Mouse (Mus musculus): ENCODE measurements at regions not wholly inside any gene's neighbourhood (a gene's known extent, or its start where the extent isn't known, plus 50 kb on each side); places are given as distances from the start of the nearest gene placed in this dataset.

DNA sequence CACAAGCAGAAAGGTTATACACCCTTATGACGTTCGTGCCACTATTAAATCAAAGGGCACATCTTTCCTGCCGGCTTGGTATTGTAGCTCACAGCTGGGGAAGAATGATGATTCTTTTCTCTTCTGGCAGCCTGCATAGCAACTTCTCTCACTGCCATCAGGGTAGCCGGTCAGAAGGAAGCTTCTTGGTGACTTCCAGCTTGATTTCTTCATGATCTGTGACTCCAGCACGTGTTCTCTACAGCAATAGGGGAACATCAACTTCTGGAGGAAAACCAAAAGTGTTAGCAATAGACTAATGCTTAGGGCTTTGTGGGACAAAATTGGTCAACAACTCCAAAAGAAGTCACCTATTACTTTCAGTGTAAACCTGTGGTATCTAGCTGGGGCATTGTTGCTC is 202.9 kb upstream of the Rgs18 start:
- Histone ChIP-seq H3K36me3 (ENCODE audit: control insufficient read depth, insufficient read depth, low read length) (no peaks in the 10 kb centered on the region), H3K27ac (ENCODE audit: low read length) (no peak overlapping the region), H3K9ac (ENCODE audit: low read depth, low read length) (no peak overlapping the region), H3K9me3 (replicated peaks; ENCODE audit: control insufficient read depth, low read length, poor library complexity, severe bottlenecking) (no peaks in the 10 kb centered on the region), H3K27me3 (ENCODE audit: control insufficient read depth, insufficient read depth, low read depth, low read length) (no peaks in the 10 kb centered on the region), H3K4me2 (ENCODE audit: low read length) (no peak overlapping the region), H3K4me1 (ENCODE audit: control insufficient read depth, insufficient read depth, low read length) (no peaks in the 10 kb centered on the region), H3K4me3 (ENCODE audit: low read depth, low read length) (no peak overlapping the region)
- no peak for ATAC-seq
- 48% methylated on average over 5 of the region's 5 CpGs for WGBS

DNA sequence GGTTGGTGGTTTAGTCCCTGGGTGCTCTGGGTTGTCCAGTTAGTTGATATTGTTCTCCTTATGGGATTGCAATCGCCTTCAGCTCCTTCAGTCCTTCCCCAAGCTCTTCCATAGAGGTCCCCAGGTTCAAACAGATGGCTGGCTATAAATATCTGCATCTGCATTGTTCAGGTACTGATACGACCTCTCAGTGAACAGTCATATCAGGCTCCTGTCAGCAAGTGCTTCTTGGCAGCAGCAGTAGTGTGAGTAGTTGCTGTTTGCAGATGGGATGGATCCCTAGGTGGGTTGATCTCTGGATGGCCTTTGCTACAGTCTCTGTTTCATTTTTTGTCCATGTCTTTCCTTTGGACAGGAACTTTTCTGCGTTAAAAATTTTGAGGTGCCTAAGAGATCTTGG is 190.5 kb upstream of the Rgs18 start:
- Histone ChIP-seq H3K9me3 (replicated peaks; ENCODE audit: control insufficient read depth, low read length, poor library complexity, severe bottlenecking) (no peaks in the 10 kb centered on the region), H3K4me1 (ENCODE audit: control insufficient read depth, insufficient read depth, low read length) (no peaks in the 10 kb centered on the region), H3K4me2 (ENCODE audit: low read length) (no peak overlapping the region), H3K4me3 (ENCODE audit: low read depth, low read length) (no peak overlapping the region), H3K9ac (ENCODE audit: low read depth, low read length) (no peak overlapping the region), H3K27ac (ENCODE audit: low read length) (no peak overlapping the region), H3K27me3 (ENCODE audit: control insufficient read depth, insufficient read depth, low read depth, low read length) (no peaks in the 10 kb centered on the region), H3K36me3 (ENCODE audit: control insufficient read depth, insufficient read depth, low read length) (no peaks in the 10 kb centered on the region)
- no peak for ATAC-seq
- 73% methylated on average over 3 of the region's 3 CpGs for WGBS

DNA sequence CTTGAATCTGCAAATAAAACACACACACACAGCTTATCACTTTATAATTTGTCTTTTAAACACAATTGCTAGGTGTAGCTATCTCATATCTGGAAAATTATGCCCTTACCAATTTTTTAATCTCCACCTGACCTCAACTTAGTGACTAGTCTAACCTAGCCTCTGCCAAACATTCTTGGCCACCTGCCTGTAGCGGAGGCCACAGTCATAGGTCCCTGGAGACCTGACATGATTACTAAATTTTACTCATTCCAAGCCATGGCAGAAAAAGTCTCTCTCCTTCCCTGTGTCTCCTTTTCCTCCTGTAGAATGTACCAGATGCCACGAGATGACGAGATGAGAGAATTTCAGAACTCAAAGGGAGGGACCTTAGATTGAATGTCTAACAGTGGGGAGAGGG is 163.8 kb upstream of the Rgs18 start:
- ATAC-seq, result no peak
- H3K27me3 ChIP-seq (ENCODE audit: control insufficient read depth, insufficient read depth, low read depth, low read length), result no peaks in the 10 kb centered on the region
- H3K9ac ChIP-seq (ENCODE audit: low read depth, low read length), result no peak overlapping the region
- no peaks in the 10 kb centered on the region for H3K4me1 ChIP-seq (ENCODE audit: control insufficient read depth, insufficient read depth, low read length)
- no peak overlapping the region for H3K27ac ChIP-seq (ENCODE audit: low read length)
- WGBS, result 91% methylated on average over 3 of the region's 3 CpGs
- H3K36me3 ChIP-seq (ENCODE audit: control insufficient read depth, insufficient read depth, low read length), result no peaks in the 10 kb centered on the region
- no peak overlapping the region for H3K4me2 ChIP-seq (ENCODE audit: low read length)
- H3K9me3 ChIP-seq (replicated peaks; ENCODE audit: control insufficient read depth, low read length, poor library complexity, severe bottlenecking), result no peaks in the 10 kb centered on the region
- H3K4me3 ChIP-seq (ENCODE audit: low read depth, low read length), result no peak overlapping the region

DNA sequence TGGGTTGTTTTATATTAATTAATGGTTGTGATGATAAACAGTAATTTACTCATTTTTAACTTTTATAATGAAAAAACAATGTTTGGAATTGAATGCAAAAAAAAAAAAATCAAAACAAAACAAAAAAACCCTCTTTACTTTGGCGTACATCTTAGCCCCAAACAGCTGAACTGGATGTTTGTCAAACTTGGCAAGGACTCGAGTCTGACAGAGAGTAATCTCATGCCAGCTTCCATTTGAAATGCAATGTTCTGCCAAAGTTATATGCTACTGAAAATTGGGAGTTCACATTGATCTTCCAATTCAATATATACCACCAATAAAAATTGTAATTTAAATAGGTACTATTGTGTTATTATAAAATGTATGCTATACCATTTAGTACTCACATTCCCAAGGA is 150.9 kb upstream of the Rgs18 start:
- ATAC-seq, result no peak
- H3K4me3 ChIP-seq (ENCODE audit: low read depth, low read length), result no peak overlapping the region

DNA sequence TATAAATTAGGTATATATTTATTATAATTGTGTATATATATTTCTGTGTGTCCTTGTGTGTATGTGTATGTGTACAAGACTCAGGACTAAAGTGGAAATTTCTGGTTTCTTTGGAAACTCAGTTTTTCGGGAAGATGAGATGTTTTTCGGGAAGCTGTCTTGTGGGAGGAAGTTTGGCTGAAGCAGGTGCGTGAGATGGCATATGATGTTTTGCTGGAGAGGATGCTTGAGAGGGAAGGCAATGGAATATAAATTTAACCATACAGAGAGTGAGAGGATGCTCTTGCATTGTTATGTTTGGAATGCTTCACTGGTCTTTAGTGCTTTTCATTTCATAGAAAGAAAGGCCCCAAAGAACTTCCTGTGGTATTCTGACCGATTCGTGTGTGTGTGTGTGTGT is 141.3 kb upstream of the Rgs18 start:
- Histone ChIP-seq H3K9ac (ENCODE audit: low read depth, low read length) (no peak overlapping the region), H3K9me3 (replicated peaks; ENCODE audit: control insufficient read depth, low read length, poor library complexity, severe bottlenecking) (no peaks in the 10 kb centered on the region), H3K4me3 (ENCODE audit: low read depth, low read length) (no peak overlapping the region), H3K4me1 (ENCODE audit: control insufficient read depth, insufficient read depth, low read length) (no peaks in the 10 kb centered on the region), H3K27me3 (ENCODE audit: control insufficient read depth, insufficient read depth, low read depth, low read length) (no peaks in the 10 kb centered on the region), H3K4me2 (ENCODE audit: low read length) (no peak overlapping the region), H3K27ac (ENCODE audit: low read length) (no peak overlapping the region), H3K36me3 (ENCODE audit: control insufficient read depth, insufficient read depth, low read length) (no peaks in the 10 kb centered on the region)
- WGBS, result 96% methylated on average over 5 of the region's 5 CpGs
- no peak for ATAC-seq

More for the DNA sequence above, 150.9 kb upstream of the Rgs18 start:
- 88% methylated on average over 2 of the region's 2 CpGs for WGBS
- H3K27ac ChIP-seq (ENCODE audit: low read length), result no peak overlapping the region
- no peak overlapping the region for H3K4me2 ChIP-seq (ENCODE audit: low read length)
- H3K36me3 ChIP-seq (ENCODE audit: control insufficient read depth, insufficient read depth, low read length), result no peaks in the 10 kb centered on the region
- H3K9me3 ChIP-seq (replicated peaks; ENCODE audit: control insufficient read depth, low read length, poor library complexity, severe bottlenecking), result no peaks in the 10 kb centered on the region; the same call in 1 of the 2 replicates
- H3K27me3 ChIP-seq (ENCODE audit: control insufficient read depth, insufficient read depth, low read depth, low read length), result no peaks in the 10 kb centered on the region
- no peak overlapping the region for H3K9ac ChIP-seq (ENCODE audit: low read depth, low read length)
- H3K4me1 ChIP-seq (ENCODE audit: control insufficient read depth, insufficient read depth, low read length), result no peaks in the 10 kb centered on the region

DNA sequence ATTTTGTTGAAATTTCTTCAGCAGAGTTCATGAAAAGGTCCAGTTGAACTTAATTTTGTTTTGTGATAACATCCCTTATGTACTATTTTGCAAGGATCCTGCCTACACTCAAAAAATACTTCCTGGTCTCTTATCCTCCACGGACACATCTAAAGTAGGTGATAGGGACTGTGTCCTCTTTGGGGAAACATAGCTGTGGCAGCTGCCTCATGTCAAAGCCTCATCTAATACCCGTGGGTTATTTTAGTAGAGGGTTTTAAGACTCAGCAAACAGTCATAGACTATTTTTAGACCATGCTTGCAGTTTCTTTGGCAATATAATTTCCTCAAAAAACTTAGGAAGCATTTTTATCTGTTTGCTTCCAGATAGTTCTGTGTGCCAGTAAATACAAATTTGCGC is 127.8 kb upstream of the Rgs18 start:
- no peak for ATAC-seq
- H3K27ac ChIP-seq (ENCODE audit: low read length), result no peak overlapping the region
- H3K4me1 ChIP-seq (ENCODE audit: control insufficient read depth, insufficient read depth, low read length), result no peaks in the 10 kb centered on the region
- H3K36me3 ChIP-seq (ENCODE audit: control insufficient read depth, insufficient read depth, low read length), result no peaks in the 10 kb centered on the region
- WGBS, result 90% methylated on average over 3 of the region's 3 CpGs
- no peaks in the 10 kb centered on the region for H3K27me3 ChIP-seq (ENCODE audit: control insufficient read depth, insufficient read depth, low read depth, low read length)
- H3K9me3 ChIP-seq (replicated peaks; ENCODE audit: control insufficient read depth, low read length, poor library complexity, severe bottlenecking), result no peaks in the 10 kb centered on the region
- H3K4me2 ChIP-seq (ENCODE audit: low read length), result no peak overlapping the region
- no peak overlapping the region for H3K4me3 ChIP-seq (ENCODE audit: low read depth, low read length)
- H3K9ac ChIP-seq (ENCODE audit: low read depth, low read length), result no peak overlapping the region

DNA sequence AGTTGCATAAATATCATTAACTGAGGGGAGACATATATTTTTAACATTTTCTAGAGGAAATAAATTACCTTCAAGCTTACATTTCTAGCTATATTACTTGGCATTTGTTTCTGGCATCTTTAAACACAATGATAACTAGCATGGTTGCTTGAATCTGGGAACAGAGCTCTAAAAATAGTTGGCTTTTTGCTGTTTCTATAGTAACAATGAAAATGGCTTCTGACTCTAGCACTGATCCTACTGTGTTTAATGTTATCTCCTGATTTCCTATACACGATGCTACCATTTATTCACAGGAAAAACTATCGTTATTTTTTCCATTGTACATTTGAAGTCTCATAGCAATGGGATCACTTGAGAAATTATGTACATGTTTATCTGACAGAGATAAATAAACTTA is 108.4 kb upstream of the Rgs18 start:
- Histone ChIP-seq H3K4me1 (ENCODE audit: control insufficient read depth, insufficient read depth, low read length) (no peaks in the 10 kb centered on the region), H3K4me3 (ENCODE audit: low read depth, low read length) (no peak overlapping the region), H3K4me2 (ENCODE audit: low read length) (no peak overlapping the region), H3K9me3 (replicated peaks; ENCODE audit: control insufficient read depth, low read length, poor library complexity, severe bottlenecking) (no peaks in the 10 kb centered on the region), H3K27me3 (ENCODE audit: control insufficient read depth, insufficient read depth, low read depth, low read length) (no peaks in the 10 kb centered on the region), H3K27ac (ENCODE audit: low read length) (no peak overlapping the region), H3K36me3 (ENCODE audit: control insufficient read depth, insufficient read depth, low read length) (no peaks in the 10 kb centered on the region), H3K9ac (ENCODE audit: low read depth, low read length) (no peak overlapping the region)
- 84% methylated on average over 2 of the region's 2 CpGs for WGBS
- 0 out of 2 replicates have a peak, but pooled peaks have one; percentile 58 for ATAC-seq

DNA sequence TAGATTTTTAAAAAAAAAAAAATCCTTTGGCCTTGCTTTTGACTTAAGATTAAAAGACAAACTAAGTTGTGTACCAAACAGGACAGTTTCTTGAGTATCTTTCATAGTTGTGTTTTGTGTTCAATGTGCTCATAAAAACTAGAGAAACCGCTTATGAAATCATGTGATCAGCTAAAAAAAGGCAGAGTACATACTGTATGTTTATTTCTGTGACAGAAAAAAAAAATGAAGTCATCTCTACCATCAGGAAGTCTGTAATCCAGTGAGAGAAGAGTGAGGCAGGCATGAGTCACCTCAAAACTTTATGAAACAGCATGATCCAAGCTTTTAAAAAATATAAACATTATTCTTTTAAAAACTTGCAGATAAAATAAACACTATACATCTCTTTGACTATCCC is 86.9 kb upstream of the Rgs18 start:
- Histone ChIP-seq H3K27ac (ENCODE audit: low read length) (no peak overlapping the region), H3K4me1 (ENCODE audit: control insufficient read depth, insufficient read depth, low read length) (no peaks in the 10 kb centered on the region), H3K4me3 (ENCODE audit: low read depth, low read length) (no peak overlapping the region), H3K27me3 (ENCODE audit: control insufficient read depth, insufficient read depth, low read depth, low read length) (no peaks in the 10 kb centered on the region), H3K4me2 (ENCODE audit: low read length) (no peak overlapping the region), H3K9ac (ENCODE audit: low read depth, low read length) (no peak overlapping the region), H3K9me3 (replicated peaks; ENCODE audit: control insufficient read depth, low read length, poor library complexity, severe bottlenecking) (no peaks in the 10 kb centered on the region), H3K36me3 (ENCODE audit: control insufficient read depth, insufficient read depth, low read length) (no peaks in the 10 kb centered on the region)
- ATAC-seq, result no peak
- WGBS, result 90% methylated on average over 1 of the region's 1 CpGs

Data from midbrain, embryonic 16.5 days (tissue).